Mouse (Mus musculus): ENCODE measurements around the gene Hist1h2aa. TPM values are rescaled to one million over a fixed set of nuclear protein-coding genes. Genes with fewer than 3 reads are reported as not detected.

The Hist1h2aa gene
- not detected in 2 replicates for polyA plus RNA-seq (2016; fragmentation: Nextera tagmentation; extraction: Ambion mirVana)

DNA sequence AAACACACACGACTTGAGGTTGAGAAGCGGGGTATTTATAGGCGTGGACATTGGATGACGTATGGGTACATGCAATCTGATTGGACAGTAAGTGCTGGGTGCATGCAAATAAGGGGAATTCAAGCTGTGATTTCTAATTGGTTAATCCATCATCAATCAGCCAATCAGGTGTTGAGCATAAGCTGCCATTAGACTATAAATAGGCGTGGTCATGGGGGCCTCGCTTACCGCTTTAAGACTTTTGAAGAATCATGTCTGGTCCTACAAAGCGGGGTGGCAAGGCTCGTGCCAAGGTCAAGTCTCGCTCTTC, at the start of gene Hist1h2aa:
Hist1h2aa (plus strand) TSS at position 252 of the 310 bp plus-strand sequence.
- no peak for DNase-seq (ENCODE audit: extremely low spot score, low spot score)
- WGBS, result 93% methylated on average over 10 of the region's 10 CpGs
- Histone ChIP-seq H3K9me3 (no peaks in the 10 kb centered on the region), H3K27me3 (ENCODE audit: poor library complexity, severe bottlenecking) (no peaks in the 10 kb centered on the region), H3K4me3 (no peak within 1 kb of the TSS), H3K4me1 (no peaks in the 10 kb centered on the region), H3K27ac (no peak within 1 kb of the TSS), H3K36me3 (replicated peaks) (no peaks in the 10 kb centered on the region)

DNA sequence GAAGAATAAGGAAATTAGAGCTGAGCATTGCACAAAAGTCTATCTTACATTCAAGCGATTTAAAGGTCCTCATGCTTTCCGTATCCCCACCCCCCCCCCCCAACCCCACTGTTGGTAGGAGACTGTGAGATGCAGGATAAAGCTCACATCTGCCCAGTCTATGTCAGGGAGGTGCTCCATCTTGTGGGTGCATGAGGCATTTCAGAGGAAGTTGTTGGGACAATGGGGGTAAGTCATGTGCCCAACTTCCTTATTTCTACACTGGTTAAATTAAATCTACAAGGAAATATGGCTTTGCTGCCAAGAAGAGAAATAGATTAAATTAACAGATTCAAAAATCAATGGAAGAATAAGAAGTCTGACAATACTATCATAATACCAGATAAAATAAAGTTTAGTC, 48.7 kb upstream of the Hist1h2aa start:
- DNase-seq (ENCODE audit: extremely low spot score, low spot score), result no peak
- no peak overlapping the region for H3K27ac ChIP-seq
- no peaks in the 10 kb centered on the region for H3K9me3 ChIP-seq
- H3K36me3 ChIP-seq (replicated peaks), result no peaks in the 10 kb centered on the region
- H3K27me3 ChIP-seq (ENCODE audit: poor library complexity, severe bottlenecking), result no peaks in the 10 kb centered on the region
- peaks cover 6% of the 10 kb centered on the region; the same call in 1 of the 2 replicates for H3K4me1 ChIP-seq
- no peak overlapping the region for H3K4me3 ChIP-seq
- WGBS, result 47% methylated on average over 2 of the region's 2 CpGs

GRCm38 (mm10) chr13:23887026-23887725, 47.1 kb upstream of the Hist1h2aa start:
- Histone ChIP-seq H3K4me1 (peaks cover 6% of the 10 kb centered on the region; the same call in 1 of the 2 replicates), H3K4me3 (no peak overlapping the region), H3K27ac (no peak overlapping the region), H3K9me3 (no peaks in the 10 kb centered on the region), H3K27me3 (ENCODE audit: poor library complexity, severe bottlenecking) (no peaks in the 10 kb centered on the region), H3K36me3 (replicated peaks) (no peaks in the 10 kb centered on the region)
- WGBS, result 81% methylated on average over 3 of the region's 3 CpGs
- DNase-seq (ENCODE audit: extremely low spot score, low spot score), result no peak

DNA sequence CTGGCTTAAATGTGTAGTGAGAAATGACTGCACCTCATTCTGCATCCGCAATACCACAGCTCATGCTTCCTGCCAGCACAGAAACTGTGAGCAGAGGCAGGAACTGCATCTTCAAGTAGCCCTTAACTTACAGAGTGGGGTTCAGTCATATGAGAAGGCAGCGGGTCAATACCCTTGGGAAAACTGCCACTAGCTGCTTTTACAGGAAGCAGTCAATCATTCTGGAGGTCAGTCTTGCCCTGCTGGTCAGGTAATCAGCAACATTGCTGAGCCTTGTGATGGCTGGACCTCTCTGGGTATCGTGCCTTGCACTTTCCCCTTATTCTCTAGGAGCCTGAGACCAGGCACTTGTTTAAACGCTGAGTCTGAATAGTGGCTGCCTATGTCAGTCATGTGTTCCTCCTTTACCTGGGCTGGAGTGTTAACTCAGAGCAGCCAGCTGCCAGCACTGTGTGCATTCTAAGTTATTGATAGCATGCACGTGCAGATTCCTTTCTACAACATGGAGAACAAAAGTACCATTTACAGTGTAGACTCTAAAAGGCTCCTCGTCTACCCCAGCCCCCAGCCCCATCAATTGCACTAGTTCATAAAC, 45.2 kb upstream of the Hist1h2aa start:
- DNase-seq (ENCODE audit: extremely low spot score, low spot score), result no peak
- peaks cover 18% of the 10 kb centered on the region for H3K4me1 ChIP-seq
- H3K27ac ChIP-seq, result no peak overlapping the region
- WGBS, result 75% methylated on average over 6 of the region's 6 CpGs
- no peaks in the 10 kb centered on the region for H3K36me3 ChIP-seq (replicated peaks)
- no peaks in the 10 kb centered on the region for H3K27me3 ChIP-seq (ENCODE audit: poor library complexity, severe bottlenecking)
- H3K9me3 ChIP-seq, result no peaks in the 10 kb centered on the region
- no peak overlapping the region for H3K4me3 ChIP-seq

- no peaks in the 10 kb centered on the region for H3K9me3 ChIP-seq
- 27% methylated on average over 9 of the region's 9 CpGs for WGBS
- H3K36me3 ChIP-seq (replicated peaks), result no peaks in the 10 kb centered on the region
- H3K4me3 ChIP-seq, result no peak overlapping the region
- DNase-seq (ENCODE audit: extremely low spot score, low spot score), result no peak
- no peaks in the 10 kb centered on the region for H3K27me3 ChIP-seq (ENCODE audit: poor library complexity, severe bottlenecking)
- H3K27ac ChIP-seq, result no peak overlapping the region
- H3K4me1 ChIP-seq, result peaks cover 18% of the 10 kb centered on the region
These were observed 41.5 kb upstream of the Hist1h2aa start for GRCm38 (mm10) chr13:23892592-23893268.

- 41% methylated on average over 4 of the region's 4 CpGs for WGBS
- Histone ChIP-seq H3K27me3 (ENCODE audit: poor library complexity, severe bottlenecking) (no peaks in the 10 kb centered on the region), H3K4me3 (no peak overlapping the region), H3K4me1 (peaks cover 18% of the 10 kb centered on the region), H3K27ac (no peak overlapping the region), H3K36me3 (replicated peaks) (no peaks in the 10 kb centered on the region), H3K9me3 (no peaks in the 10 kb centered on the region)
- no peak for DNase-seq (ENCODE audit: extremely low spot score, low spot score)
These were observed 41.0 kb upstream of the Hist1h2aa start for GRCm38 (mm10) chr13:23893269-23893593.

DNA sequence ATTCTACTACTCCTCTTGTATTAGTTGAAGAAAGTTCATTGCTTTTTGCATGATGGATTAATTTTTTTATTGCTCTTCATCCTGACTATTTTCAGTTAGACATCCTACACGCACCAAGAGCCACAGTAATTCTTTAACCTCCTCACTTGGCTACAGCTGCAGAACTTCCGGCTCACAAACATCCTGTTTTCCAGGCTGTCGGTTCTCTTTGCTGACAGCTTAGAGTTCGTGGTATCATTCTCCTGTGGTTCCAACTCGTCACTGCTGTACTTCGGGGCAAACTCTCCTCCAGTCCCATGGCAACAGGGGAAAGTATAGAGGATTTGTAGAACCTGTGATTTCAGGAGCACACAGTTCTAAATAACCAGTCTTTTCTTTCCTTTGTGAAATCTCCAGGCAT, 36.0 kb upstream of the Hist1h2aa start:
- DNase-seq (ENCODE audit: extremely low spot score, low spot score), result no peak
- Histone ChIP-seq H3K4me3 (no peak overlapping the region), H3K27ac (no peak overlapping the region), H3K9me3 (no peaks in the 10 kb centered on the region), H3K36me3 (replicated peaks) (no peaks in the 10 kb centered on the region), H3K4me1 (peaks cover 3% of the 10 kb centered on the region), H3K27me3 (ENCODE audit: poor library complexity, severe bottlenecking) (no peaks in the 10 kb centered on the region)
- WGBS, result 63% methylated on average over 6 of the region's 6 CpGs

DNA sequence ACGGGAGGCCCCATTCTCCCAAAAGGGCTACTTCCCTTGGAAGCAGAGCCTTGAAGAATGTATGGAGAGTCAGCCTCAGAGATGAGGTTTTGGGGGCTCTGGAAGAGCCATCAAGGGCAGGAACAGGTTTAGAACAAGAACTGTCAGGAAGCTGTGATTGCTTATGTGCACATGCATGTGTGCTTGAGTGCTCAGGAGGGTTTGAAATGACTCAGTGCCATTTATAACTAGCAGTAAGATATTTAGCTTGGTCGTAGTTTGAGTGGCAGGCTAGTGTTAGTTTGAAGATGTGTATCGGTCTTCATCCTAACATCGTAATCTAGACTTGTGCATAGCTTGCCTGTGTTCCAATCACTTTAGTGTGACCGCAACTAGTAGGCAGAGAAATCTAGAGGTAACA, 27.4 kb upstream of the Hist1h2aa start:
- DNase-seq (ENCODE audit: extremely low spot score, low spot score), result no peak
- Histone ChIP-seq H3K27ac (no peak overlapping the region), H3K9me3 (no peaks in the 10 kb centered on the region), H3K4me3 (no peak overlapping the region), H3K36me3 (replicated peaks) (no peaks in the 10 kb centered on the region), H3K4me1 (no peaks in the 10 kb centered on the region), H3K27me3 (ENCODE audit: poor library complexity, severe bottlenecking) (no peaks in the 10 kb centered on the region)
- 91% methylated on average over 5 of the region's 5 CpGs for WGBS

DNA sequence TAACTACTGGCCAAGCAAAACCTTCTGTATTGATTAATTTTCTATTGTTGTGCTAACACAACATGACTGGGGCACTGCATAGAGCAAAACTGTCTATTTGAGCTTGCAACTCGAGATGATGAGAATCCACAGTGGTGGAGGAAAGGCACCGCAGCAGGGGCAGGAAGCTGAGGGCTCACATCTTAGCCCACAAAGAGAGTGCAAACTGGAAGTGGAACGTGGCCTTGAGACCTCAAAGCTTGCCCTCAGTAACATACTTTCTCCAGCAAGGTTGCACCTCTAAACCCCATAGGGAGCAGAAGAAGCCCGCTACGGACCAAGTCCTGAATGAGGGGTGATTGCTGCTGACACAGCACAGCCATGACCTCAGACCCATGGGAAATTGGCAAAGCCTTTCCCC, 24.1 kb upstream of the Hist1h2aa start:
- Histone ChIP-seq H3K9me3 (no peaks in the 10 kb centered on the region), H3K27ac (no peak overlapping the region), H3K36me3 (replicated peaks) (no peaks in the 10 kb centered on the region), H3K27me3 (ENCODE audit: poor library complexity, severe bottlenecking) (no peaks in the 10 kb centered on the region), H3K4me1 (peaks cover 15% of the 10 kb centered on the region), H3K4me3 (no peak overlapping the region)
- 84% methylated on average over 5 of the region's 5 CpGs for WGBS
- DNase-seq (ENCODE audit: extremely low spot score, low spot score), result no peak

DNA sequence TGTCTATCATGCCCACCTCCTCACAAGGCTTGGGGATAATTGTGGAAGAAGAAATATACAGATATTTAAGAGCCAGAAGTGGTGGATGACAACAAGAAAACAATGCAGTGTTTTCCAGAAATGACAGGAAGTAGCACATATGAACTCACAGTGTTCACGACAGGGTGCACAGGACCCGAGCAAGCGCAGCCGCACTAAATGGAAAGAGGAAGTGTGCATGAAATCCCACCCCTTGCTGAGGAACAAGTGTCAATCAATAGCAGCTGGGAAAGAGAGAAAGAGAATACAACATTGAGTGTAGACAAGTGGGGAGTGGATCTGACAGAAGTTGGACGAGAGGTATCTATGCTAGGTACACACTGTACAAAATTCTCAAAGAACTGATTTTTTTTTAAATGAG, 22.9 kb upstream of the Hist1h2aa start:
- H3K27me3 ChIP-seq (ENCODE audit: poor library complexity, severe bottlenecking), result no peaks in the 10 kb centered on the region
- H3K4me1 ChIP-seq, result peaks cover 15% of the 10 kb centered on the region
- no peak for DNase-seq (ENCODE audit: extremely low spot score, low spot score)
- 91% methylated on average over 5 of the region's 5 CpGs for WGBS
- H3K9me3 ChIP-seq, result no peaks in the 10 kb centered on the region
- H3K27ac ChIP-seq, result no peak overlapping the region
- H3K4me3 ChIP-seq, result no peak overlapping the region
- H3K36me3 ChIP-seq (replicated peaks), result no peaks in the 10 kb centered on the region

DNA sequence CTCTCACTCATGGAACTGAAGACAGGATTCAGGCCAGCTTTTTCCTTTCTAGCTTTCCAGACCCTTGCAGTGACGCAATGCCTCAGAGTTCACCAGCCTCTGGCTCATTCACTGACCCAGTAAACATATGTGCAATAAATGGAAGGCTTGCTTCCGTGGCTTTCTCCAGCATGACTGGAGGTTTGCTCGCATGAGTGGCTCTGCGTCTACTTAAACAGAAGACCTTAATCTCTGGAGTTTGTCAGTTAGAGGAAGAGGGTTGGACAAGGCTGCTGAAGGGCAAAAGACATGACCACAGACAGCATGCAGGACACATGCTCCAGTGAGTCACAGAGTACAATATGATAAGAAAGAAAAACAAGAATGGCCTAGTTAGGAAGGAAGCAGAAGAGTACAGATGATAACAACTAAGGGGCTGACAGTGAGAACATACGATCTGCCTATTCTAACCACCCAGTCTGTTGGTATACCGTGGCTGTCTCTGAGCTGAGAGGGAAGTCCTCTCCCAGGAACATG, 20.4 kb upstream of the Hist1h2aa start:
- no peak overlapping the region for H3K4me3 ChIP-seq
- H3K27me3 ChIP-seq (ENCODE audit: poor library complexity, severe bottlenecking), result no peaks in the 10 kb centered on the region
- no peaks in the 10 kb centered on the region for H3K9me3 ChIP-seq
- 71% methylated on average over 6 of the region's 6 CpGs for whole genome bisulfite sequencing
- no peak for DNase-seq (ENCODE audit: extremely low spot score, low spot score)
- H3K36me3 ChIP-seq (replicated peaks), result no peaks in the 10 kb centered on the region
- H3K27ac ChIP-seq, result no peak overlapping the region
- H3K4me1 ChIP-seq, result peaks cover 15% of the 10 kb centered on the region

- Histone ChIP-seq H3K27ac (no peak within 1 kb of the TSS), H3K4me3 (no peak within 1 kb of the TSS), H3K9me3 (no peaks in the 10 kb centered on the region), H3K4me1 (peaks cover 15% of the 10 kb centered on the region), H3K27me3 (ENCODE audit: poor library complexity, severe bottlenecking) (no peaks in the 10 kb centered on the region), H3K36me3 (replicated peaks) (no peaks in the 10 kb centered on the region)
- 83% methylated on average over 9 of the region's 9 CpGs for WGBS
- no peak for DNase-seq (ENCODE audit: extremely low spot score, low spot score)
These were observed 19.7 kb upstream of the Hist1h2aa start, which contains the start of gene Slc17a4 for GRCm38 (mm10) chr13:23914376-23915167. TSS of gene Slc17a4 (minus strand) at chr13:23915009.

Measured in forebrain, embryonic 10.5 days (tissue).